Mouse (Mus musculus) lung, postnatal 10 days (tissue): ENCODE results near the gene Kalrn.
A peak's percentile ranks its signal among the peaks of the same experiment; 100 is the strongest.

ENCODE experiments used
- DNase-seq: peaks from one replicate; pipeline ENCODE4 v3.0.0; 2021

Kalrn gene

GRCm38 (mm10) chr16:34549470-34549999 is 23.8 kb downstream of the Kalrn start:
- no peak for DNase-seq

DNA sequence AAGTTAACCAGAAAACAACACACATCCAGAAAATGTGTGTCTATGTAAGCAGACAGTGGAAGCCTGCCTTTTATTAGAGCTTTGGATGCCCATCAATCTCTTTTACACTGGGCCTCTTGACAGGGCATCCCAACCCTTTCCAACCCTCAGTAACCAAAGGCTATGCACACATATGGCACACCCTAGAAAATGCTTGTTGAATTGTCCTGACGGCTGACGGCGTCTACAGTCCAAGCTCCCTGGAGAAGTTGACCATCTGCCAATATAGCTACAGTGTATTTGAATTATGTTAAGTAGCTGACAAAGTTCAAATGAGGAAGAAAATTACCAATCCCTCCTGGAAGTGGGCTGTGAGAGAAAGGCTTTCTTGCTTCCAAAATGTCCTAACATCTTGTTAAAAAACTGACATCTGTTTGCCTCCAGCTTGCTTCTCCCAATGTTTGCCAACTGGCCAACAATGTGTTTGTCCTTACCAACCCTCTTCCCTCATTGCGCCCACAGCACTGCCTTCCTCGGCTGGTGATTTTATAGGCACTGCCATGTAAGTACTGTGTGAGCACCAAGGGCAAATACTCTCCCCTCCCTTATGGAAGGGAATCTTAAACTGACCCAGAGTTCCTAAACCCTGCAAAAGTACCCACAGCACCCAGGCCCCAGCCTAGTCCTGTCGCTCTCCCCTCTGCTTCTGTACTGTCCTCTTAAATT is 26.4 kb downstream of the Kalrn start:
- no peak for DNase-seq

DNA sequence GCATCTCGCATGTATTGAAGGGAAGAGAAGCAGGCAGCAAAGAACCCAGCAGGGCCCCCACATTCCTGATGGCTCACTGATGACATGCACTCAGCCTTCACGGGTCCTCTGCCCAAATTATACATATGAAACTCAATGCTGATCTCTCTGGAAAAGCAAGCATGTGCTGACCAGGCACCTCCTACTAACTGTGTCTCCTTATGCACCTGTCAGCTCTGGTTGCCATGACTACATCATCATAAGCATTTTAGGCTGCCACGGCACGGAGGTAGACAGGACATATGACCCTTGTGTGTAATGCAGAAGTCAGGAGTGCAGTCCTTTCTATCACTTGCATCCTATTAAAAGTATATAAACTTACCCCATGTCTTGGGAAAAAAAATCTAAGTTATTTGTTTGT is 29.6 kb downstream of the Kalrn start:
- DNase-seq, result no peak

- DNase-seq, result no peak
Measured at GRCm38 (mm10) chr16:34542341-34542740, 31.0 kb downstream of the Kalrn start.

- DNase-seq, result no peak
Measured at GRCm38 (mm10) chr16:34538679-34539185, 34.6 kb downstream of the Kalrn start.

- DNase-seq, result no peak
Measured at GRCm38 (mm10) chr16:34536300-34536699, 37.0 kb downstream of the Kalrn start.

- peak; percentile 67 for DNase-seq
Measured at GRCm38 (mm10) chr16:34535135-34535534, 38.2 kb downstream of the Kalrn start.

- peak; percentile 50 for DNase-seq
Measured at GRCm38 (mm10) chr16:34531506-34531905, 41.8 kb downstream of the Kalrn start.

GRCm38 (mm10) chr16:34530029-34530428 is 43.3 kb downstream of the Kalrn start:
- no peak for DNase-seq

DNA sequence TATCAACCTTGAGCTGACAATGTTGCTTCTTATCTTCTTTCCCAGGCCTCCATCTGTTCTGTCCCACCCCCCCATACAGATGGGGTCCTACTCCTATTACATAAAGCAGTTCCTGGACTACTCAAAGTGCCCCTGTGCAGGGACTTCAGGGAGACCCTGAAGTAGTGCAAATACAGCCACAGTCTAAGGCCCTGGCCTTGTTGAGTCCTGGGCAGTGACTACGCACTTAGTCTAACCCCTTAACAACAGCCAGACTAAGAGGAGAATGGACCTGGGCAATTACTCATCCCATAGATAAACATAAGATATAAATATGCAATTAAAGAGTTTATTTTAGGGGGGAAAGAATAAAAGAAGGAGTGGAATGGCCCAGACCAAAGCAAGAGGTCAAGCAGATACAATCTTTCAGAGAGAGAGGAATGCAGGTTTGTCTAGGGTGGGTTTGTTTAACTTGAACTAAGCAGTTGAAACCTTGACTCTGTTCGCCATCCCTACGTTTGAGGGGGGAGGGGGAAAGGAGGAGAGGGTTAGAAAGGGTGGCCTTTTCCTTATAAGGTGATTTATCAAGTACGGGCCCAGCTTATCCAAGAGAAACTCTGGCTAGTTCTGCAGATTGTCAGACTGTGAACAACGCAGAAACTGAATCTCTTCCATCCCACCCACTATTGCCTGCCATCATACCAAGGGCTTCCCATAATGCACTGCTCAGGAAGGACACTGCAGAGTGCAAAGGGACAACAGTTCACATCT is 44.9 kb downstream of the Kalrn start:
- DNase-seq, result no peak

DNA sequence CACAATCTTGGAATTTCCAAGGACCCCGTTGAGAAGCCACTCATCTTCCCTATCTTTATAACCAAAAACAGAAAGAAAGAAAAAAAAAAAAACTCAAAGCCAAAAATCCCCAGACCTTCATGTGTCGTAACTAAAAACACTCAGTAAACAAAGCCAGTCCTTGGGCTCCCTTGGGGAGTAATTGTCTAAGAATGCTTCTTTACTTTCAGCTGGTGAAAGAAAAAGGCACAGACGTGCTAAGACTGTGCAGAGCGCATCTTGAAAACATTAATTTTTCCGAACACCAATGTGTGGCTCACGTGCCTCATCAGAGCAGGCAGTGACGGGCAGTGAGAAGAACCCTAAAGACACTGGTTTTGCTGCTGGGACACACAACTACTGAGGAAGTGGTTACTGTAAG is 47.0 kb downstream of the Kalrn start:
- DNase-seq, result no peak

GRCm38 (mm10) chr16:34525866-34526265 is 47.5 kb downstream of the Kalrn start:
- DNase-seq, result no peak

- no peak for DNase-seq
Measured at GRCm38 (mm10) chr16:34525205-34525604, 48.1 kb downstream of the Kalrn start.

- DNase-seq, result no peak
Measured at GRCm38 (mm10) chr16:34521061-34521460, 52.3 kb downstream of the Kalrn start.

DNA sequence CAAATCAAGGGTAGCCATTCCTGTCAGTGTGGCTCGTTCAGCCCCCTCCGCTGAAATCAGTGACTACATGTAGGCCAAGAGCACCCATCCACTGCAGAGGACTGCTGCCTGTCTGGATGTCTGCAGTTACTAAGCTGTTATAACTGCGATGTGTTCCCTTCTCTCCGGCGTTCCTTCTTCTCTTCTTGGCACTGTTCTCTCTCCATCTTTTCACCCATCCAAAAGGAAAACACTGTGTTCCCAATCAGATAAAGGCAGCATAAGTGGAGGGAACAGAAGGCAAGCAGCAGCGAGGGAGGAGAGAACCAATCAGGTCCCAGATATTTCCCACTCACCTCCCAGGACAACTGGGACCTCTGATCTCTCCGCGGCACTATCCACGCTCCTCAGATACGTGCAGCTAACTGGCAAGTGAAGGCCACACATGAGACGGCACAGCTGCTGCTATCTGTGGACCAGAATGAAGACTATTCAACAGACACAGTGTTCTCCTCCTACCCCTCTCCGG is 56.4 kb downstream of the Kalrn start:
- DNase-seq, result no peak

GRCm38 (mm10) chr16:34515485-34515884 is 57.8 kb downstream of the Kalrn start:
- DNase-seq, result no peak

DNA sequence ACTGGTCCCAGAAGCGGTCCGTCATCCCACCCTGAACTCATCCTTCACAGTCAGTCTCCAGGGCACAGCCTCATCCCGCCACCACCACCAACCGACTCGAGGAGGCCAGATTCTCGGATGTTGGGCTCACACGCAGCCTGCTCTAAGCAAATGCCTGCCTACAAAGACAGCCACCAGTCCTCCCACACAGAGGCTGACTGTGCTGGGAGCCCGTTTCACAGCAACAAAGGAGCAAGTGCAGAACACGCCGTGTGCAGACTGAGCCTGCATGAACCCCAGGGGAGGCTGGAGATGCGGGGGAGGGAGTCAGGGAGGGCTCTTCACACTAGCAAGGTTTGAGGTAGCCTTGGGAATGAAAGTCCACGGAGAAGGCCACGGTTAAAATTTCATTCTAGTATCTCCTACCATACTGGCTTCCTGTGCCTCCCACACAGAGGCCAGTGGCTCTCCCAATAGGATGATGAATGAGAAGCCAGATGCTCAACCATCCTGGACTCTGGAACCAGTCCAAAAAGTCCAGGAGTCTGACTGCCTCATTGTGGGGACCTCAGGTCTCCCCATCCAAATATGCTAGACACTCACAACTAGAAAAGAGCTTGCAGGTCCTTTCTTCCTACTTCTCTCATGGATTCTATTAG is 59.3 kb downstream of the Kalrn start:
- no peak for DNase-seq

DNA sequence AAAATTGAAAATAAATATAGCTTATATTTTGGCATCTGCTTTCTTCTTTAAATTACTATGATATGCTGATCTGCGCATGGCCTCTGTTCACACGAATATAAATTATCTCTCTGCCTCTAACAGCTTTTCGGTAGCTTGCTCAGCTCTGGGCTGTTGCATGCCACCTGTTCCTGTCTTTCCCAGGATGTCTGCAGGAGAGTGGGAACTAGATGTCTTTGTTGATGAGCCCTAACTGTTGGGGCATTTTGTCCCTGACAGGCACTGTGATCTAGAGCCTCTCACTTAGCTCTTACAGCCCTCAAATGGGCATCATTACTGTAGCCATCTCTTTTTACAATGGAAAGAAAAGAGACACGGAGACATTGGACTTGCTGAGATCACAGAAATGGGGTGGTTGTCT is 61.0 kb downstream of the Kalrn start:
- no peak for DNase-seq

DNA sequence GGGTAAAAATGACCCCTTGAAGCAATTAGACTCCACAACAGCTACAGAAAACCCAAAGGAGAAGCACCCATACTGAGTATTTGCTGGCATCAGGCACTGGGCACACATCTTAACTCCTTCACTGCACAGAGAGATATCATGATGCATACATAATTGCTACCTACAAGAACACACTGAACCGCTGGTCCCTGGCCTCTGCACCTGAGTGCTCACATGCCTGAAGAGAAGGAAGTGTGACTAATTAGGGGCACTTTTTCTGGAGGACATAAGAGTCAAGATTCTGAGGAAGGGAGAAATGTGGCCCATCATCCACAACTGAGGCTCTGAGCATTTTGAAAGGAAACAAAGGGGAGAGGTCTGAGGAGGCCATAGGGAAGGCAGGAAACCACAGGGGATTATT is 65.2 kb downstream of the Kalrn start:
- no peak for DNase-seq

- no peak for DNase-seq
Measured at GRCm38 (mm10) chr16:34506048-34506447, 67.3 kb downstream of the Kalrn start.

- no peak for DNase-seq
Measured at GRCm38 (mm10) chr16:34504250-34504649, 69.1 kb downstream of the Kalrn start.

DNA sequence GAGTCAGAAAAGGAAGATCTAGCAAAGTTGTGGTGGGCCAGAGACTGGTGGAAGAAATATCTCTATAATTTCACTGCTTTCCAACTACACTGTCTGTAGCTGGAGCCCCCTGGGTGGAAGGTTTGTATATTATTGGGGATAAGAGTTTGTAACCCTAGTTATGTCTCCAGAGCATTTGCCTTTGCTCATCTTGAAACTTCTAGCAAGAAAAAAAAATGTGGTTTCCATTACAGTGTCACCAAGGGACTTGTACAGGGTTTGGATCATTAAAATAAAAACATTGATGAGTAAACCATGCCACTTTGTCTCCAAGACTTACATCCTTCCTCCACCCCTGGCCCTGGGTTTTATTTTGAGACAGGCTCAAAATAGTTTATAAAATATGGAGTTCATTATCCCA is 71.2 kb downstream of the Kalrn start:
- DNase-seq, result no peak

- no peak for DNase-seq
Measured at GRCm38 (mm10) chr16:34494741-34495140, 78.6 kb downstream of the Kalrn start.
